Mouse (Mus musculus) lung, adult 2 months (tissue): ENCODE results near the gene Mad1l1.

ENCODE experiments used
- CTCF ChIP-seq: fragments of 200-500 bp; IDR thresholded peaks from 2 replicates; pipeline ENCODE4 v1.5.1; 2011; ENCODE audit warnings: mild to moderate bottlenecking, low read length, control low read depth; ENCODE audit not compliant: insufficient read depth
- POLR2A ChIP-seq: fragments of 200-500 bp; IDR thresholded peaks from 2 replicates; pipeline ENCODE4 v1.6.1; 2011; ENCODE audit warnings: low read depth, mild to moderate bottlenecking, control low read depth, low read length, borderline replicate concordance; ENCODE audit errors: extremely low read depth

DNA sequence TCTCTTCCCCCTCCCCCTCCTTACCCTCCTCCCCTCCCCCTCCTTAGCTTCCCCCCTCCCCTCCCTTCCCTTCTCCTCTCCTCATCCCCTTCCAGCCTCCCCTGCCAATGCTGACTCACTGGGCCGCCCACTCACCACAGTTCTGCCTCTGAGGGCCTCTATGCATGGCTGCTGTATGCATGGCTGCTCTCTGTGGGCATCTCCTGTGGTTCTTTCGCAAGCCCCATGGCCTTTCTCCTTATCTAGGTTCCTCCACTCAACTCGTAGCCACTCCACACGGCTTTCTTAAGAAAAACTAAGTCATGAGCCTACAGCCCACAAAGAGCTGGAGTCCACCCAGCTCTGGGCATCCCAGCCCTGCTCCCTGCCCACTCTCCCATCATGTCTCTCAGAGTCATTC is 172.1 kb downstream of the Mad1l1 start:
- TF ChIP-seq CTCF, result no peak
- TF ChIP-seq POLR2A, result no peak
